Mouse (Mus musculus) left cerebral cortex, adult 9 months (tissue): ENCODE measurements around the gene Tmem95.
"Not testable (repeated sequence)": the region's sequence is repeated elsewhere in the genome, so short reads cannot be mapped to it uniquely, and the experiment has no call there.

Experiments used
- DNase-seq, 2 experiments: peaks; one replicate each; pipeline ENCODE4 v3.0.0; 2022; ENCODE audit warnings: low spot score in 2 of 2

Gene Tmem95

DNA sequence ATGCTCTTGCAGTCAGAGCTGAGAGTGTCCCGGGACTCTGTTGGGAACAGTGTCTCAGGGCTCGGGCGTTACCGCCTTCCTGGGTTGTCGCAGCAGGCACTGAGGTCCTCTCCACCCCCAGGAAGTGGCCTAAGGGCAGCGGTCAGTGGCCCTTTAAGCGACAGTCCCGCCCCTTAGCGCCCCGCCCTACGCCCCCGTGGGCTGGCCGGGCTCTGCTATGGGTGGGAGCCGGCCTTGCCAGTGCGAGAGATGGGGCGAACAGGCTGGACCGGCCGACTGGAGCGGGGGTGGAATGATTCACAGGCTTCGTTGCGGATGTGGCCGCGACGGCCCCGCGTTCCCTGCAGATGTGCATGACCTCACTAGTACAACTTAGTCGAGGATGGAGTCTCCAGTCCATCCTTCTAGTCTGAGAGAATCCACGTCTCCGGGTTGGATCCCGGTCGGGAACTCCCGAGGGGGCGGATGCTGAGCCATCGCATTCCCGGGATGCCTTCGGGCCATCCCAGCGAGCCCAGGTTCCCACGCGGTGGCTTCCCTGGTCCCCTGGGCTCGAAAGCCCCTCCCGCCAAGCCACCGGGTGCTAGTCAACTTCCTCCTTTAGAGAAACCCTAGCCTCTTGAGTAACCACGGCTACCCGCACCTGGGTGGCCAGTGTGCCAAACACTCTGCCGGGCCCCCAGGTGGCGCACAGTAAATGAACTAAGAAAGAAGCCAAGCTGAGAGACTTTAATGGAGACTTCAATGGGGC is 3.2 kb upstream of the Tmem95 start, which contains the start of gene Kctd11:
Kctd11 (minus strand) TSS at position 554 of the 751 bp plus-strand sequence.
- DNase-seq = peak in 1 of 2 experiments; percentile 73

DNA sequence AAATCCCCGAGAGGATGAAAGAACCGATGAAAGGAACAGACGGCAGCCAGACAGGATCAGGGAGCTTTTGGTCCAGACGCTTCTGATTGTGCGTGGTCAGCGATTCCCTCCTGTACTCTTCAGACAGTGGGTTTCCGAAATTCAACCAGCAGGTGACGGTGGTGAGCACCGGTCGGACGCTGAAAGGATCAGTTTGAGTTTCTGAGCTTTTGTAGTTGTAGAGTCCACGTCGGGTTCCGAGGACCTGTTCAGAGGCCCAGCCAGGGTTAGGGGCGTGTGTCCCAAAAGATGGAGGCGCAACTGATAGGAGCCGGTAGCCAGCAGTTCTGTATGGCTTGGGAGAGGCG is 2.7 kb upstream of the Tmem95 start:
- peak in 1 of 2 experiments; percentile 41 for DNase-seq

DNA sequence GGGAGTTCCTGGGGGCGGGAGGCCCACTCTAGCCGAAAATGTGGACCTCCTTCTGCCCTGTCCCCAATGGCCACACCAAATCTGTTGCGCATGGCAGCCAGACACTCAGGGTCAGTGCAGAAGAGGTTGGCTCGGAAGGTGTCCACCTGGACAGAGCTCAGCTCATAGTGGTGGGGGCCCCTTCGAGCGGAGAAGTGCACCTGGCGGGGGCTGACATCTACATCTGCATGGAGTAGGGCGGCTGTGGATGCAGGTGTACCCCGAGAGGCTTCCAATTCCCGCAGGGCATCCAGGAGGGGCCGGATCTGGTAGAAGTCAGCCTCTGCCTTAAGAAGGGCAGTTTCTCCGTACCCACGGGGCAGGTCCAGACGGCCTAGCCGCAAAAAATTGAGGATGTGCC is 1.9 kb upstream of the Tmem95 start:
- DNase-seq = no peak

DNA sequence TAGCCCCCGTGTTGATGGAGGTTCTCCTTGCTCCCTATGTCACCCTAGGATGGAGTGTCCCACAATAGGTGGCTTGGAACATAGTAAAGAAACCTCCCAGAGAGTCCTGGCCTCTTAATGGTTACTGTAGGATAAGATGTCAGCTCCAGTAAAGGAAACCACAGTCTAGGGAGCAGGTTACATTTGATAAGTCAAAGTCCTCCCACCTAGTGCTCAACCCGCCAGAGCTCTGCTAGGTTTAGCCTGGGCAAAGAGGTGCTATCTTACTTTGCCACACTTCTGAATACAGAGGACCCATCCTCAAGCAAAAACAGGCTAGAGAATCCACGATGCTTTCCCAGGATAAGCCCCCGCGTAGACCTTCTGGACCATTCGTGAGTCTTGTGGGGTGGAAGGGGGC is 1.1 kb upstream of the Tmem95 start:
- no peak for DNase-seq

DNA sequence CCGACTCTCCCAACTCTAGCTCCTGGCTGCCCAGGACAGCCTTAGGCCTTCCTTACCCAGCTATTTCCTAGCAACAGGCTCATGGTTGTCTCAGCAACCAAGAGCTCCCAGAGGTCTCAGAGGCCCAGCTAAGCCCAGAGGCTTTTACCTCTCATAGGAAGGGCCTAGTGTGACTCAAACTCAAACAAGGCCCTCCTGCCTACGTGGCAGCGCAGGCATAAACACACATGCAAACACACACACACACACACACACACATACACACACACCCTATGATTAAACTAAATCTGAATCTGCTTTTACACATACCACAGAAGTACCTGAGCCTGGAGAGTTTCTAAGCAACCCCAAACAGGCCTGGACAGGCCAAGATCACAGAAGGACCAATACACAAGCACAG is 581 bp upstream of the Tmem95 start:
- no peak for DNase-seq

DNA sequence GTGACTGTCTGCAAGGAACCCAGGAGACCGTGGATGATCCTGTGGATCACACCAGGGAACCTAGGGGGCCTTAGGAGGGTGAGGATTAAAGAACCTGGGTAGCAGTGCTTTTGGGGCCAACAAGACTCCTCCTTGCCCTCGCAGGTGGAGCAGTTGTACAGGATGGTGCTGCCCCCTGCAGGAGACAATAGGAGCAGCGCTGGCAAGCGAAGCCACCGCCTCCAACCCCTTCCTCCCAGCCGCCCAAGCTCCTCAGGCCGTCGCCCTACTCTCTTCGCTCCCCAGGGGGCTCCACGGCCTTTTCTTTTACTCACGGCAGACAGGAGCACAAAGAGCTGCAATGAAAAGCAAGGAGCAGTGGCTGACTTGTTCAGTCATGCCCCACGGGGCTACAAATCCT is 951 bp downstream of the Tmem95 start:
- DNase-seq = peak in 1 of 2 experiments; percentile 78

DNA sequence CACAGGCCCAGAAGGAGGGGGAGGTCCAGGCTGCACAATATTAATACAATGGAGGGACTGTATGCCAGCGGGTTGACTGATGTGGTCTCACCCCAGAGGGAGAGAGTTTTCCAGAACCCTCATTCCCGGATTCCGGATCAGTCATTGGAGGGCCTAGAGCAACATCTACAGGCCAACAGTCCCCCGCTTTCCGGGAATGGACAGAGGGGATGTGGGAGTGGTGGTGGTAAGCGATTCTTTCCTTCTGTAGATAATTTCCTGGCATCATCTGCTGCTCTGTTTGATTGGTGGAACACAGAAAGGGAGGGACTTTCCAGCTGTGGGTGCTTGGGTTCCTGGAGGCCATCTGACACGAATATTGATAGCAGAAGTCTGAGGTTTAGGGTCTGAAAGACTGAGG is 1.6 kb downstream of the Tmem95 start:
- peak in 1 of 2 experiments; percentile 31 for DNase-seq

DNA sequence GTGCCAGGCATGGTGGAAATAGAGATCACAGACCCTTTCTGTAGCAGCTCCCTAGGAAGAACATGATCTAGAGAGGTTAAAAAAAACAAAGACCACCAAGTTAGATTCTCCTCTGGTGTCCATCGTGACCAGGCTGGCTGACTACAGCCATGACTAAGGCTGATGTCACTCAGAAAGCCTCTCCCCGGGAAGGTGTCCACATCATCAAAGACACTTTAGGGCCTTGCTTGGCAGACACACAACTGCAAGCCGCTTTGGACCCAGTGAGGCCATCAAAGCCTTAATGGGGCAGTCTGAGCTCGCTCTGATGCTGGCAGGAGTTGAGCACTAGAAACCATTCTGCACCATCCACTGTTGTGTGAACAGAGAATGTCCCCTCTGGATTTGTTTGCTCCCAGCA is 5.4 kb downstream of the Tmem95 start:
- no peak for DNase-seq

DNA sequence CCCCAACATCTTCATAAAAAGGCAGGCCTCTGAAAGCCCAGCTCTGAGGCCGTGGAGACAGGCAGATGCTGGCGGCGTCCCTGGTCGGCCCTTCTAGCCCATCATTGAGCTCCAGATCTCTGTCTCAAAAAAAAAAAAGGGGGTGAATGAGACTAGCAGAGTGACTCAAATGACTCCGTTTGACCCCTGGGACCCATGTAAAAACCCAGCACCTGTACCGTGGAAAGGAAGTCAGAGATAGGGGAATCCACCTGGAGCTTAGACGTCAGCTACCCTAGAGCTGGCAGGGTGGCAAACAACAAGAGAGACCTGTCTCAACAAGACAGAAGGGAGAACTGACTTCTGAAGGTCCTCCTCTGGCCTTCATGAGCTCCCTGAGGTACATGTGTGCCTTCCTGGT is 6.0 kb downstream of the Tmem95 start:
- no peak for DNase-seq

DNA sequence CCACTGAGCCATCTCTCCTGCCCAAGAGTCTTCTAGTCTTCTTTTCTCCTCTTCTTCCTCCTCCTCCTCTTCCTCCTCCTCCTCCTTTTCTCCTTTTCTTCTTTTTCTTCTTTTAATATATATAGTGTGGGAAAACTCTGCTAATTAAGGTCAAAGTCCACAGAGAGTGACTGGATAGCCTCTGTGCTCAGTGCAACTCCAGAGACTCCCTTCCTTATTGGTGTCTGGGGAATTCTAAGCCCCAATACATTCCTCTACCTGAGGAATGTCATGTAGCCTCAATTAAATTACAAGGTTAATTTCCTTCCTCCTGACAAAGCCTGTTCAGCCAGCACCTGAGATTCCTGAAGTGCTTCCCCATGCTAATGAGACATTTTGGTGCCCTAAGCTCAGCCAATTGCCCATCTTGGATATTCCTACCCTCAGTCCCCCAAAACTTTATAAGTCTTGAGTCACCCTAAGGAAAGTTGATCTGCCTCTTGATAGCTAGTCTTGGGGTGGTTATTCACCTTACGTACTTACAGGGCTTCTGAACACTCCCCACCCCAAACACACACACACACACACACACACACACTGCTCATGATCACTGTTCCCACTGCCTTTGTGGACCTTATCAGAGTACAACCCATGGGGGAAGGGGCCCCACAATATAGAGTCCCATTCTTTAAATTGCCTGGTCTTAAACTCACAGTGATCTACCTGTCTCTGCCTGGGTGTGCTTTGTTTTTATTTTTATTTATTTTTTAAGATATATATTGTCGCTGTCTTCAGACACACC is 7.3 kb downstream of the Tmem95 start:
- DNase-seq = no peak

DNA sequence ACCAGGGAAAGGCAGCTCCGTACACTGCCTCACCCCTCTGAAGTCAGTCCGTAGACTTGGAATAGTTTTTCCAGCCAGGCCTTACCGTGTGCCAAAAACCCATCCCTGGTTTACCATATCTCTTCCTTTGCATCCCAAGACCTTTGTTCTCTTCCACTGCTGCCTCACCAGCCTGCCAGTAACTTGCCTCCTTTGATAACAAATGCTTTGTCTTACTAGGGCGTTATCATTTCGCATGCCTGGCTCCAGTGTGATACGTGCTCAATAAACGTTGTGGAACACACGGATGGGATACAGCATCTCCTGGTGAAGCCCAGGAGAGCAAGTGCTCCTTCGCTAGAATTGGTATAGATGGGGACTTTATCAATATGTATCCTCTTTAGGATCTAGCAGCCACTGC is 10.5 kb downstream of the Tmem95 start:
- DNase-seq = no peak

DNA sequence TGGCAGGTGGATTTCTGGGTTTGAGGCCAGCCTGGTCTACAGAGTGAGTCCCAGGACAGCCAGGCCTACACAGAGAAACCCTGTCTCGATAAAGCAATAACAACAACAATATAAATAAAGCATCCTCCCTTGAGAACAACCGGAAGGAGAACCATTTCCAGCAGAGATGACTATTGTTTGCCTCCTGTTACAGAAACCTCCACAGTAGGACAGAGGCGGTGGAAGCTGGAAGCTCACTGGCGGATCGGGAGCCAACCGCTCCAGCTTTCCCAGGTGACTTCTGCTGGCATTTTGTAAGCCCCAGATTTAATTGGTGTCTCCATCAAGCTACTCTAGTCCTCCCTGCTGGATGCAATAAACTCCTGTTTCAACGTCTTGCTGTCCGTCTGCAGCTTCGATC is 12.3 kb downstream of the Tmem95 start:
- DNase-seq = no peak

DNA sequence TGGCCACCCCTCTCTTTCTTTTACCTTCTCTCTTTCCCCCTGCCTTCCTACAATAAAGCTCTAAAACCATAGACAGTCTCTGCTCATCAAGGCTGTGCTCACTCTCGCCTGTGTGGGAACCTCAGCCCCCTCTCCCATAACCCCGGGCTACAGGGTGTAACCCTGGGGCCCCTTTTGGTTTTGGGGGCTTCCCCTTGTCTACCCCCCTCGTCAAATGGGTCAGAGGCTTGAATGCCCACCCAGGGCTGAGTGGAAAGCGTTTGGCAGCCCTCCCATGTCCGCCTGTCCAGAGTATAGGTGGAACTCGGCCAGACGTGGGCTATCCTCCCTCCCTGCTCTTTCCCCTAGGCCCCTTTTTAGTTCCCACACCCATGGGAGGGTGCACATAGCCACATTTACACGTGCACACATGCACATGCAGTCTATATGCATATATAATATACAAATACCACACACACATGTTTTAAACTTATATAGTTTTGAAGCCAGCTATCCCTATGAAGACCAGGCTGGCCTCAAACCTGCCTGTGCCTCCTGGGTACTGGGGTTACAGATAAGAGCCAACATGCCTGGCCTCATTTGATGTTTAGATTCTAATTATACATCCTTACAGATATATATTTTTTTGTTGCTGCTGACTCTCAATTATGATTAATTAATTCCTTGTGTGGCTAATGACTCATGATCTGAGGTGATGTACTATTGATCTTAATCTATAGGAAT is 13.5 kb downstream of the Tmem95 start:
- DNase-seq = no peak

DNA sequence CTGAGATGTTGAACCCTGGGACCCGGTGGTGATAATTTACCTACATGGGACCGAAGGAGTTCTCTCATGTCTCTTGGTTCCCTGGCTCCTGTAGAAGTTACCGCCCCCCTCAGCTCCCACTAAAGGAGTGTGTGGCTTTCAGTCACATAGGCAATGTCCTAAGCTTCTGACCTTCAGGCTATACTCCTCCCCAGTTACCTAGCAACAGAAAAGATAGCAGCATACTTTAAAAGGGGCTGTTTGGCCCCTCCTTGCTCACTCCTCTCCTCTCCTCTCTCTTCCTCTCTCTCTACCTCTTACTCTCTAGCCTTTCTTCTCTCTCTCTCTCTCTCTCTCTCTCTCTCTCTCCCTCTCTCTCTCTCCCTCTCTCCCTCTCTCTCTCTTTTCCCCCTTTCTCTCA is 14.1 kb downstream of the Tmem95 start:
- not testable (repeated sequence) for DNase-seq

DNA sequence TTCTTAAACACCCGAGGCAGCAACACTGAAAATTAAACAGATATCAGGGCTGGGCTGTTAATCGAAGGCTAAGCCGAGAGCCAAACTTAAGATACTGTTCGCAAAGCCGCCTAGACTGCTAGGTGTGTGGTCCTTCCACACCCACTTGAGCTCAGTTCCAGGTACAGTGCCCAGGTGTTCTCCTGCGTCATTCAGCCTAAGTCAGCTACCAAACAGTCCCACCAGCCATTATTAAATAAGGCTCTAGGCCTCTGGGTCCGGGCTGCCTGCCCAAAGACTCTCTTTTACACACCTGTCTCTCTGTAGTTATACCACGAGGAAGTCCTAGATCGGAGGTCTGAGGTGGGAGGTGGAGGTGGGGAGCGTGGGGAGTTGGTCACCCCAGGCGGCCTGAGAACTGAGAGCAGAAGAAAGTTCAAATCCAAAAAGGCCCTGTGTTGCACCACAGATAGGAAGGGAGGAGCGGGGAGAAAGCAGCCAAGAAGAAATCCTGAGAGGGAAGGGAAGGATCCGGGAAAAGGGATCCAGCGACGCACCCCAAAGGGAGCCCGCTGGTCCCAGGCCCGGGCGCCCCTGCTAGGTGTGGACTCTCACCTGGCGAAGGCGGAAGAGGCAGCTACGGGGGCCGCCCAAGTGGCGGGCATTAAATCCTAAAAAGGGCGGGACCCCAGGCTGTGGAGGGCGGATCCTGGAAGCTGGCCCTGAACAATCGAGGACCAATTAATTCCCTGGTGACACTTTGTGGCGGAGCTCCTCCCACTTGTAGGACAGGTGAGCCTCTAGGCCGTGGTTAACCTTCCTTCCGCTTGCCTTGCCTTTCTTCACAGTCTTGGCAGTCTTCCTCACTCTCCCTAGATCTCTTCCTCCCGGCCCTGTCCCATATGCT is 19.5 kb downstream of the Tmem95 start, which contains the start of gene Tnk1:
Tnk1 (minus strand) TSS at position 618 of the 886 bp plus-strand sequence.
- no peak for DNase-seq

DNA sequence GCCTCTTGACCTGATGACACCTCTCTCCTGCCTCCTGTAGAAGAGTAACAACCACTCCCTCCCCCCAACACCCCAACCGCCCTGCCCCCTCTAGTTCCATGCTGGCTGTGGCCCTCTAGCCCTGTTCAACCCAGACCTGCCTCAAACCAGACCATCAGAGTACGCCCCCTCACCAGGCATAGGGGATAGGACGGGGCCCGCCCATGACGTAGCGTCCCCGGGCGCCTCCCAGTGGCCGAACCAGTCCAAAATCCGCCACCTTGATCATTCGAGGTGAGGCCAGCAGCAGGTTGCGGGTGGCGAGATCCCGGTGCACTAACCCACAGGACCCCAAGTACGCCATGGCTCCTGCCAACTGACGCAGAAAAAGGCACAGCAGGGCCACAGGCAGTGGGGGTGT is 22.5 kb downstream of the Tmem95 start:
- DNase-seq = no peak

DNA sequence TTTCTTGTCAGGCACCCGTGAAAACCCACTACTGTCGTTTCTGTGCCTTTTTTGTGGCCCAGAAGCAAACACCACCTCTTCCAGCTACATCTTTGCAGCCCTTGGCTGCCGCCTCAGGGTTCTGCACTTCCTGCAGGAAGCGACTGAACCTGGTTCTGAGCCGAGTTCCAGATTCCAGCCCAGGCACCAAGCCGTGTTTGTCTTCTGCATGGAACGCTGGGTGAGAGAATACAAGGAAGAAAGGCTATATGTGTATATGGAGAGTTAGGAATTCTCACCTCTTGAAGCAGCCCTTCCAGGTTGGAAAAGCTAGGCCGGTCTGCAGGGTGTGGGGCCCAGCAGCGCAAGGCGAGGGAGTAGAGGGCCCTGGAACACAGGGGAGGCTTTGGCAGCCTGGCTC is 23.1 kb downstream of the Tmem95 start:
- no peak for DNase-seq

DNA sequence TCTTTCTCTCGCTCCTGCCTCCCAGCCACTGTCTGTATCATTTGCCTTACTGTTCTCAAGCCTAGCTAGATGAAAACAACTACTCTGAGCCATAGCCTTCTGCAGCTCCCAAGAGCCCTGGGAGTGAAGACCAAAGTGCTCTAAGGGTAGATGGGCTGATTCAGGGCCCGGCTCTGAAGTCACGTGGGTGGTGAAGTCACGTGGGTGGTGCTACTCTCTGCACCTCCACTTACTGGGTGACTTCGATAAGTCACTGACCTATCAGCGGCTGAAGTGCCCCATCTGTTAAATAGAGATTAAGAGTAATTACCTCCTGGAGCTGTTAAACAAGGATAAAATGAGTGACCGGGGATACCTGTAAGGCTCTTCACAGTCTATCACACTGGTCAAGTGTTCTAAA is 23.8 kb downstream of the Tmem95 start:
- DNase-seq = no peak

DNA sequence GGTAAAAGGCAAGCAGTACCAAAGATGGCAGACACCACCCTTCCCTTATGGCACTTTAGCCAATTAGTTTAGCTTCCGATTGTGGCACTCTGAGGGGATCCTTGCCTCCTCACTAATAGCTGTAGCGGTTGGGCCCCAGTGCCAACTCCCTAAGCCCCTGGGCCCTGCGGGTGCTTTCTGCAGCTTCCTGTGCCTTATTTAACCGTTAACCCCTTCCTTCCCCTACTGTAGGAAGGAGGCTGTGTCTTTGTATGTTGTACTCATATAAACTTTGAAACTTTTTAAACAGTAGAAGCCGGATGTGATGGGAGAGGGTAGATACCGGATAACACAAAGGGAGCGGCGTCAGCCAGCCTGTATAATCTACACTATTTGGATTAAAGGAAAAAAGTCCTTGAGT is 27.1 kb downstream of the Tmem95 start:
- DNase-seq = no peak

DNA sequence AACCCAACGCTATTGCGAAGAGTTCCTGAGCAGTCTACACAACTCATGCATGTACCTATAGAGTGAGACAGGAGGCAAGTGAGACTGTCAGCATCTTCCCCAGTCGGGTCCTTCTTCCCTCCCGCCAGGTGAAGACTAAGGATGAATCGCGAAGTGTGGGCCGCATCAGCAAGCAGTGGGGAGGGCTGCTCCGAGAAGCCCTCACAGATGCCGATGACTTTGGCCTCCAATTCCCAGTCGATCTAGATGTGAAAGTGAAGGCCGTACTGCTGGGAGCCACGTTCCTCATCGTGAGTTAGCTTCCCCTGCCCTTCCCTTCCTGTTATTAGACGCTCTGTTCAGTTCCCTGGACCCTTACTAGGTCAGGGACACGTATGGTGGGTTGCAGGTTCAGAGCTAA is 27.9 kb downstream of the Tmem95 start:
- DNase-seq = no peak

DNA sequence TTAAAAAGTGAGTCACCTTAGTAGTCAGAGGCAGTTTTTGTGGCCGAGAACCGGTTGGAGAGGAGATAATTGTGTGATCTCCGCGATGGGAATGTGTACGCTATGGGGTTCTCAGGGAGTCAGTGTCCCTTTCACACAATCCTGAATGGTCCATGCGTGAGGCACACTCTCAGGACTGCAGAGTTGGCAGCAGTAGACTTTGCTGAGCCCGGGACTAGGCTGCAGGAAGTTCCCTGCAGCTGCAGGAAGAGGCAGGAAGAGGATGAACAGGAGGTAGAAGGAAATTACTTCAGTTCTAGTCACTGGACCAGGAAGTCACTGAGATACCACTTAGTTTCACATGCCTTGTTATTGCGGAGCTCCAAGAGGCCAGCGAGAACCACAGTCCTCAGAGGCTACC is 28.7 kb downstream of the Tmem95 start:
- no peak for DNase-seq

DNA sequence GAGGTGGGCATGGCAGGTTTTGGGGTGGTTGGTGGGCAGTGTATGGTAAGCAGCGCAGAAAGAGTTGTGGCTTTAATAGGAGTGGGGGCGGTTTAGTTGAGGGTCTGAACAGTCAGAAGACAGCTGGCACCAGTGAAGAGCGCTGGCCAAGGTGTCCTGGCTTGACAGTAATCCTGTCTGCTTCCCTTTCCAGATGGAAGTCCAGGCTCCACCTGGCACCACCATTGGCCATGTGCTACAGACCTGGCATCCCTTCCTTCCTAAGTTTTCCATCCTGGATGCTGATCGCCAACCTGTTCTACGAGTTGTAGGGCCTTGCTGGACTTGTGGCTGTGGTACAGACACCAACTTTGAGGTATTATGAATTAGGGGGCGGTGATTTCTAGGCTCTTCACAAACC is 29.8 kb downstream of the Tmem95 start:
- DNase-seq = no peak
